Mouse (Mus musculus): Measurements from ENCODE around the gene Rgp1.

DNA sequence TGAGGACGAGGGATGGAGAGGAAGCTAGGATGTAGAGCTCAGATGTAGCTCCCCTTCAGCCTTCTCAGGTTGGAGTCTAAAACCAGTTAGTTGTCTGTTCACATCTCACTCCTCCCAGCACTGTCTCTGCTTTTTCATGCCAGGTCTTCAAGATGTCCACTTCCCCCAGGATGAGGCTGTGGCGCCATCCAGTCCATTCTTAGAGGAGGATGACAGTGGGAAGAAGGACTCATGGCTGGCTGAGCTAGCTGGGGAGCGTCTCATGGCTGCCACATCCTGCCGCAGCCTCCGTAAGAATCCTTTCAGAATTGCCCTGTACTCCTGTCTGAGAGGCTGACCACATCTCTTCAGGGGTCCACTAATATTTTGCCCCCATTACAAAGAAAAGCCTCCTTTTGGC is 2.2 kb downstream of the Rgp1 start:
- TF ChIP-seq POLR2A (IDR thresholded peaks at IDR 0.05; ENCODE audit: control insufficient read depth, low read depth, low read length) (no peak), CTCF (IDR thresholded peaks at IDR 0.05; ENCODE audit: control insufficient read depth, insufficient read depth, insufficient replicate concordance, low read depth, low read length) (no peak)

Measured in testis, adult 2 months (tissue).